Comparison of ENCODE assay signal across 10 mouse cellular contexts in genomic region chr10:42581694-42582565, GRCm38 (mm10). TPM values are rescaled to one million over a fixed set of nuclear protein-coding genes. Genes with fewer than 3 reads are reported as not detected.
DNase-seq lines count a peak whose midpoint lies in the region; ATAC-seq and TF ChIP-seq lines count a peak whose summit lies in the region.
"Had no signal": no experiment of that assay in that cellular context is flagged by ENCODE, and none has a peak within 500 bp of the region (broad histone marks: within the 10 kb centered on the region; RNA-seq: fewer than 3 reads in every experiment).

No protein-coding gene starts in this region.

- H3K9ac ChIP-seq in heart, embryonic 13.5 days = no peak overlapping the region
- H3K9ac ChIP-seq in stomach, embryonic 15.5 days = no peak overlapping the region
- no peak overlapping the region for H3K9ac ChIP-seq in stomach, postnatal 0 days (ENCODE audit: low read length)
- no peak overlapping the region for H3K9ac ChIP-seq in hindbrain, embryonic 13.5 days

- peaks cover 46% of the 10 kb centered on the region for H3K4me1 ChIP-seq in heart, embryonic 13.5 days
- H3K4me1 ChIP-seq in stomach, embryonic 15.5 days = peaks cover 13% of the 10 kb centered on the region; the same call in 1 of the 2 replicates
- no peaks in the 10 kb centered on the region for H3K4me1 ChIP-seq in stomach, postnatal 0 days (replicated peaks; ENCODE audit: control insufficient read depth, insufficient read depth)
- peaks cover 32% of the 10 kb centered on the region for H3K4me1 ChIP-seq in hindbrain, embryonic 13.5 days (replicated peaks)

- H3K36me3 ChIP-seq in heart, embryonic 13.5 days = no peaks in the 10 kb centered on the region
- no peaks in the 10 kb centered on the region for H3K36me3 ChIP-seq in stomach, embryonic 15.5 days
- H3K36me3 ChIP-seq in stomach, postnatal 0 days (ENCODE audit: control insufficient read depth, insufficient read depth, low read length) = no peaks in the 10 kb centered on the region
- no peaks in the 10 kb centered on the region for H3K36me3 ChIP-seq in hindbrain, embryonic 13.5 days

- H3K27ac ChIP-seq in heart, embryonic 13.5 days (replicated peaks) = no peak overlapping the region
- no peak overlapping the region for H3K27ac ChIP-seq in stomach, embryonic 15.5 days
- no peak overlapping the region for H3K27ac ChIP-seq in stomach, postnatal 0 days (replicated peaks)
- H3K27ac ChIP-seq in hindbrain, embryonic 13.5 days = no peak overlapping the region
- H3K27ac ChIP-seq: heart, adult 2 months had no signal

- H3K27me3 ChIP-seq in heart, embryonic 13.5 days (replicated peaks) = peaks cover 100% of the 10 kb centered on the region
- peaks cover 97% of the 10 kb centered on the region for H3K27me3 ChIP-seq in stomach, embryonic 15.5 days (replicated peaks)
- H3K27me3 ChIP-seq in stomach, postnatal 0 days (ENCODE audit: control insufficient read depth, insufficient read depth, low read length) = peaks cover 49% of the 10 kb centered on the region
- peaks cover 99% of the 10 kb centered on the region for H3K27me3 ChIP-seq in hindbrain, embryonic 13.5 days

- peak overlapping the region; percentile 47 for H3K4me3 ChIP-seq in heart, embryonic 13.5 days
- 0 out of 2 replicates have a peak overlapping the region, but pooled peaks have one; percentile 5 for H3K4me3 ChIP-seq in stomach, embryonic 15.5 days (replicated peaks)
- H3K4me3 ChIP-seq in stomach, postnatal 0 days (ENCODE audit: low read depth, low read length) = no peak overlapping the region; the same call in 1 of the 2 replicates
- 0 out of 2 replicates have a peak overlapping the region, but pooled peaks have one; percentile 5 for H3K4me3 ChIP-seq in hindbrain, embryonic 13.5 days
- H3K4me3 ChIP-seq: heart, adult 2 months had no signal

- DNase-seq in heart, adult 9 months (ENCODE audit: low spot score in 2 of 2) = no peak
- no peak for DNase-seq in stomach, postnatal 0 days (ENCODE audit: low spot score)
- DNase-seq in retina, embryonic 14.5 days (ENCODE audit: low spot score) = peak; percentile 57
- no peak for DNase-seq in adrenal gland, adult 2 months
- DNase-seq in frontal cortex, adult 2 months (ENCODE audit: extremely low spot score in 1 of 2, low spot score in 1 of 2) = no peak
- DNase-seq: lung, postnatal 10 days had no signal

- no peak for TF ChIP-seq EP300 in stomach, postnatal 0 days (optimal IDR thresholded peaks at IDR 0.05)

- 2% methylated on average over 45 of the region's 45 CpGs for WGBS in heart, embryonic 13.5 days
- 2% methylated on average over 45 of the region's 45 CpGs for WGBS in stomach, embryonic 15.5 days
- WGBS in stomach, postnatal 0 days = 4% methylated on average over 44 of the region's 45 CpGs
- under 1% methylated on average over 45 of the region's 45 CpGs for WGBS in hindbrain, embryonic 13.5 days

- TF ChIP-seq CTCF in stomach, postnatal 0 days (IDR thresholded peaks at IDR 0.05; ENCODE audit: low read depth) = no peak

- no peak for ATAC-seq in heart, embryonic 13.5 days (ENCODE audit: extremely low read depth, insufficient number of reproducible peaks, low FRiP score, low TSS enrichment)
- ATAC-seq in stomach, embryonic 15.5 days (ENCODE audit: insufficient read depth, low FRiP score, low read depth) = no peak
- no peak; the same call in 1 of the 2 replicates for ATAC-seq in stomach, postnatal 0 days (ENCODE audit: low FRiP score, low TSS enrichment)
- no peak for ATAC-seq in hindbrain, embryonic 13.5 days (ENCODE audit: low FRiP score)

- H3K4me2 ChIP-seq in heart, embryonic 13.5 days = peak overlapping the region; percentile 65
- no peak overlapping the region for H3K4me2 ChIP-seq in stomach, embryonic 15.5 days
- H3K4me2 ChIP-seq in stomach, postnatal 0 days (replicated peaks; ENCODE audit: low read depth) = no peak overlapping the region
- no peak overlapping the region for H3K4me2 ChIP-seq in hindbrain, embryonic 13.5 days

- no peaks in the 10 kb centered on the region for H3K9me3 ChIP-seq in heart, embryonic 13.5 days
- H3K9me3 ChIP-seq in stomach, embryonic 15.5 days = no peaks in the 10 kb centered on the region
- H3K9me3 ChIP-seq in stomach, postnatal 0 days (ENCODE audit: control insufficient read depth, low read length) = no peaks in the 10 kb centered on the region
- no peaks in the 10 kb centered on the region for H3K9me3 ChIP-seq in hindbrain, embryonic 13.5 days

RNA-seq across cellular contexts. Expression of gene Nr2e1, which starts 1.5 kb away (rescaled TPM):
- not detected in 2 replicates for polyA plus RNA-seq in heart, embryonic 13.5 days (2015; fragmentation: Nextera tagmentation; extraction: Ambion mirVana)
- polyA plus RNA-seq in stomach, embryonic 15.5 days (2015; fragmentation: Nextera tagmentation; extraction: Ambion mirVana) = 0.14 TPM in 1 of 2 replicates, not detected in the other
- 0.04 TPM in 1 of 2 replicates, not detected in the other for polyA plus RNA-seq in stomach, postnatal 0 days (2015; fragmentation: Nextera tagmentation; extraction: Ambion mirVana)
- 0.39 and 0.49 TPM in 2 replicates for polyA plus RNA-seq in hindbrain, embryonic 13.5 days (2015; fragmentation: Nextera tagmentation; extraction: Ambion mirVana)
- total RNA-seq in adrenal gland, adult 2 months (2021) = not detected
- not detected in 2 replicates for polyA plus RNA-seq in adrenal gland, adult 2 months (2012; rRNA removed)
- 13.8 and 14.4 TPM in 2 replicates for polyA plus RNA-seq in frontal cortex, adult 2 months (2012; rRNA removed)
- total RNA-seq: heart, adult 2 months had no signal
- polyA plus RNA-seq: heart, adult 2 months had no signal

RNA-seq across cellular contexts. Expression of gene Ostm1, which starts 1.7 kb away (rescaled TPM):
- 19.2 and 19.5 TPM in 2 replicates for polyA plus RNA-seq in heart, embryonic 13.5 days (2015; fragmentation: Nextera tagmentation; extraction: Ambion mirVana)
- polyA plus RNA-seq in stomach, embryonic 15.5 days (2015; fragmentation: Nextera tagmentation; extraction: Ambion mirVana) = 13.0 and 13.2 TPM in 2 replicates
- 13.0 and 13.5 TPM in 2 replicates for polyA plus RNA-seq in stomach, postnatal 0 days (2015; fragmentation: Nextera tagmentation; extraction: Ambion mirVana)
- 32.0 and 32.2 TPM in 2 replicates for polyA plus RNA-seq in hindbrain, embryonic 13.5 days (2015; fragmentation: Nextera tagmentation; extraction: Ambion mirVana)
- total RNA-seq in adrenal gland, adult 2 months (2021) = 10 to 100 TPM; 22.9 to 34.0 TPM
- polyA plus RNA-seq in adrenal gland, adult 2 months (2012; rRNA removed) = 29.7 and 33.0 TPM in 2 replicates
- 42.6 and 45.7 TPM in 2 replicates for polyA plus RNA-seq in frontal cortex, adult 2 months (2012; rRNA removed)
